ENCODE assay signal across 8 mouse cellular contexts in genomic region chr6:72414076-72414756, GRCm38 (mm10). TPM values are rescaled to one million over a fixed set of nuclear protein-coding genes. Genes with fewer than 3 reads are reported as not detected.
DNase-seq lines count a peak whose midpoint lies in the region; ATAC-seq lines count a peak whose summit lies in the region.

TSS of gene Ggcx (plus strand) at chr6:72414308.

- H3K4me2 ChIP-seq in hindbrain, embryonic 12.5 days (replicated peaks): peak within 1 kb of the TSS; percentile 82

- no peaks in the 10 kb centered on the region for H3K9me3 ChIP-seq in hindbrain, embryonic 12.5 days (replicated peaks)

- H3K27me3 ChIP-seq in hindbrain, embryonic 12.5 days: no peaks in the 10 kb centered on the region

- peaks cover 17% of the 10 kb centered on the region for H3K4me1 ChIP-seq in hindbrain, embryonic 12.5 days

- DNase-seq in Muller cell, postnatal 12 days (ENCODE audit: inconsistent ontology term): peak; percentile 96
- DNase-seq in cerebellum, adult 9-11 months: peak; percentile 96
- peak; percentile 86 to 92 for DNase-seq in frontal cortex, postnatal 10 days (ENCODE audit: low spot score in 2 of 2)
- DNase-seq in layer of hippocampus, postnatal 25 days (ENCODE audit: extremely low spot score in 1 of 2, low spot score in 1 of 2): peak; percentile 79 to 84
- DNase-seq in lung, postnatal 25 days (ENCODE audit: low spot score): peak; percentile 97
- DNase-seq in retina, embryonic 14.5 days (ENCODE audit: low spot score): peak; percentile 98
- DNase-seq in thymus, postnatal 4 days: peak; percentile 98

- H3K36me3 ChIP-seq in hindbrain, embryonic 12.5 days: peaks cover 20% of the 10 kb centered on the region

- peak within 1 kb of the TSS; percentile 84 for H3K9ac ChIP-seq in hindbrain, embryonic 12.5 days

- H3K4me3 ChIP-seq in hindbrain, embryonic 12.5 days: peak within 1 kb of the TSS; percentile 78

- 2% methylated on average over 33 of the region's 33 CpGs for WGBS in hindbrain, embryonic 12.5 days

- peak; percentile 96 for ATAC-seq in hindbrain, embryonic 12.5 days (ENCODE audit: low FRiP score)

- H3K27ac ChIP-seq in hindbrain, embryonic 12.5 days: peak within 1 kb of the TSS; percentile 58; the same call in 1 of the 2 replicates

RNA-seq across cellular contexts. Expression of gene Ggcx, which starts in this region (rescaled TPM):
- polyA plus RNA-seq in hindbrain, embryonic 12.5 days (2016; fragmentation: Nextera tagmentation; extraction: Ambion mirVana): 24.9 and 30.8 TPM in 2 replicates
- total RNA-seq in layer of hippocampus, postnatal 25 days (2021): 10 to 100 TPM; 19.8 to 22.4 TPM

Comparison
In these comparisons a context has a peak if more than half of its experiments do, and no peak if none do; other contexts are left out.
1. Peak in every context shown above with its lines: DNase-seq, ATAC-seq, H3K4me3 ChIP-seq and H3K27ac ChIP-seq.